Mouse (Mus musculus): Measurements from ENCODE around the gene Pard3. TPM values are rescaled to one million over a fixed set of nuclear protein-coding genes. Genes with fewer than 3 reads are reported as not detected.

Pard3 gene
- polyA plus RNA-seq, 1 experiment from 2014 or later = 25.2 TPM

DNA sequence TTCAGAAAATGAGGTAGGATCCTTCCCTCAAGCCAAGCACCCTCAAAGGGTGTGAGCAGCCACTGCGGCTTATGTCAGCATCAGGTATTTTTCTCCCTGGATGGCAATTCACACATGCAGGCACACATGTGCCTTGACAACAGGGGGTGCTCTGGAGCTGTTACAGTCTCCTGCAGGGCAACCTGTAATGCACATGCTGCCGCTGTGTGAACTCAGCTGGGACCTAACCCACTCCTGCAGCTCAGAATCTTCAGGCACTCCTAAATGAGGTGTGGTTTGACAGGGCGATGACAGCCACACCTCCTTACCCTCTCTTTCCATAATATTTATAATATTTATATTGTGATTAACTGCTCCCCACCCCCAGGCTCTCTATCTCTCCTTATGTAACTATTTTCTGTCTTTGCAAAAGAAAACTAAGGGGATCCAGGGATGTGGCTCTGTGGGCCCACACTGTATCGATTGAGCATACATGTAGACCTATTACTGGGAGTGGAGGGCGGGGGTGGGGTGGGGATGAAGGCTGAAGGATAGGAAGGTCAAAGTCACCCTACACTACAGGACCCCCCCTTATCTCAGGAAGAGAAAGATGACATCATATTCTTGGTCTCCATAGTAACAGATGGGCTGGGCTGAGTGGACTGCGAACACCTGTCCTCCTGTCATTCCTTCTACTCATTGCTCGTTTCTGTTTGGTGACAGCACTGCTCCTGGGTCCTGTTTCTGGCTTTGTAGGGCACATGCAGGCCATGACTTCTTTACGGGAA lies 375.1 kb downstream of the Pard3 start:
- Histone ChIP-seq H3K4me1 (peaks cover 41% of the 10 kb centered on the region), H3K9me3 (no peaks in the 10 kb centered on the region), H3K4me3 (no peak overlapping the region), H3K27ac (peak overlapping the region; percentile 67; the same call in 1 of the 2 replicates), H3K36me3 (peaks cover 5% of the 10 kb centered on the region; the same call in 1 of the 2 replicates), H3K27me3 (ENCODE audit: insufficient read depth, poor library complexity, severe bottlenecking) (no peaks in the 10 kb centered on the region)
- WGBS = 67% methylated on average over 8 of the region's 8 CpGs
- peak; percentile 85 for DNase-seq (ENCODE audit: low spot score)

DNA sequence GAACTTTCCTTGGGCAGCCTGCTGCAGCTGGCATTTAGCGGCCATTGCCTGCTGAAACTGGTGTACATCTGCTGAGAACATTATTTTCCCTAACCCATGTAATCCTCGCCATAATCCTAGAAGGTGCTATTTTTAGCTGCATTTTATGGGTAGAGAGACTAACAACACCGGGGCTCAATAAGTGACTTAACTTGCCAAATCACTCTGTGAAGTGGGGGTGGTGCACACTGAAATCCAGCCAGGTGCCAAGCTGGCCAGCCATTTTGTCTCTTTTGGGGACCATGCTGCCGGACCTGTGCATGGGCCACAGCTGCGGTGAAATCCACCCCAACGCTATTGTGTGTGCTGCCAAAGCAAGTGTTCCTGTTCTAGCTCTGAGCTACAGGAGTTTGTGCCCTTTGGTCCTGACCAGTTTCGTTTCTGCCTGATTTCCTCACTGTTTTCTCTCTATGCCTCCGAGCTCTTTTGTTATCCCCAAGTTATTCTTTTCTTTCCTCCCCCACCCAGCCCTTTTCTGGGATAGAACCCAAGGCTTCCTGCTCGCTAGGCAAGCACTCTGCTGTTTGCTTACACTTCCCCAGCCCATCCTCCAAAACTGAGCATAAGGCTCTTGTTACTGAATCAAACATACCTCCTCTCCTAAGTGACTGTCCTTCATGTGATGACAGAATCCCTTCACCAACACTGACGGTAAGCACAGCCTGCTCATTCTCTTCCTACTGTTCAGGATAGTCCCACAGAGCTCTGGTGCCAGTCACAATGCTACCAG lies 375.9 kb downstream of the Pard3 start:
- Histone ChIP-seq H3K36me3 (no peaks in the 10 kb centered on the region; the same call in 1 of the 2 replicates), H3K27ac (peak overlapping the region; percentile 67), H3K9me3 (no peaks in the 10 kb centered on the region), H3K4me3 (no peak overlapping the region), H3K4me1 (peaks cover 41% of the 10 kb centered on the region), H3K27me3 (ENCODE audit: insufficient read depth, poor library complexity, severe bottlenecking) (no peaks in the 10 kb centered on the region)
- no peak for DNase-seq (ENCODE audit: low spot score)
- WGBS = 55% methylated on average over 10 of the region's 10 CpGs

- Histone ChIP-seq H3K36me3 (no peaks in the 10 kb centered on the region; the same call in 1 of the 2 replicates), H3K27me3 (ENCODE audit: insufficient read depth, poor library complexity, severe bottlenecking) (no peaks in the 10 kb centered on the region), H3K4me1 (peaks cover 41% of the 10 kb centered on the region), H3K9me3 (no peaks in the 10 kb centered on the region), H3K4me3 (no peak overlapping the region), H3K27ac (peak overlapping the region; percentile 67)
- no peak for DNase-seq (ENCODE audit: low spot score)
- WGBS = 72% methylated on average over 9 of the region's 9 CpGs
These were observed 376.6 kb downstream of the Pard3 start for GRCm38 (mm10) chr8:127440161-127440833.

DNA sequence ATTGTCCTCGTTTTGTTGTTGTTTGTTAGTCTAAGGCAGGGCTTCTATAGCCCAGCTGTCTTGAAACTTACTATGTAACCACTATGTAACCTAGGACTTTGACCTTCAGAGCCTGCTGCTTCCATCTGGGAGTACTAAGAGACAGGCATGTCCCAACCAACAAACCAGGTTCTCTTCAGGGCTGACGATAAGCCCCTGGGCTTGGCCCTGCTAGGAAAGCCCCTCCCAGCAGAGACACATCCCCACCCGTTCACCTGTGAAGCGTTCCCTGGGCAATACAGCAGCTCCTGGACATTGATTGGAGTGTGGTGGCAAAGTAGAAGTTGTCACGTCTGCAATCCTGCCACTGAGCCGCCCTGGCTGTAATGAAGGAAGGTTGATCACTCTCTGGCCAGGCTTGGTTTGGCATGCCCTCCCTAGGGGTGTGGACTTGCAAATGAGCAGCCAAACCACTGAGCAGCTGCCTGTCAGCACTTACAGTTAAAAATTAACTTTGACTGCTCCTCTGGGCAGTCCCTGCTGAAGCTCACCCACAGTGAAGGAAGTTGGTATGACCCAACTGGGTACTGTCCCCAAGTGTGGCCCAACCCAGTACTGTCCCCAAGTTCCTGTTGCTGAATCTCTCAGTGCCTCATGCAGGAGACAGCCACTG lies 377.3 kb downstream of the Pard3 start:
- no peak overlapping the region for H3K27ac ChIP-seq
- H3K4me3 ChIP-seq = no peak overlapping the region
- no peaks in the 10 kb centered on the region; the same call in 1 of the 2 replicates for H3K36me3 ChIP-seq
- peaks cover 41% of the 10 kb centered on the region for H3K4me1 ChIP-seq
- no peak for DNase-seq (ENCODE audit: low spot score)
- H3K27me3 ChIP-seq (ENCODE audit: insufficient read depth, poor library complexity, severe bottlenecking) = no peaks in the 10 kb centered on the region
- no peaks in the 10 kb centered on the region for H3K9me3 ChIP-seq
- 66% methylated on average over 6 of the region's 6 CpGs for WGBS

- DNase-seq (ENCODE audit: low spot score) = no peak
- Histone ChIP-seq H3K27ac (no peak overlapping the region), H3K36me3 (peaks cover 2% of the 10 kb centered on the region; the same call in 1 of the 2 replicates), H3K4me1 (no peaks in the 10 kb centered on the region), H3K4me3 (no peak overlapping the region), H3K9me3 (no peaks in the 10 kb centered on the region), H3K27me3 (ENCODE audit: insufficient read depth, poor library complexity, severe bottlenecking) (no peaks in the 10 kb centered on the region)
- WGBS = 87% methylated on average over 1 of the region's 1 CpGs
These were observed 383.7 kb downstream of the Pard3 start for GRCm38 (mm10) chr8:127447401-127447800.

DNA sequence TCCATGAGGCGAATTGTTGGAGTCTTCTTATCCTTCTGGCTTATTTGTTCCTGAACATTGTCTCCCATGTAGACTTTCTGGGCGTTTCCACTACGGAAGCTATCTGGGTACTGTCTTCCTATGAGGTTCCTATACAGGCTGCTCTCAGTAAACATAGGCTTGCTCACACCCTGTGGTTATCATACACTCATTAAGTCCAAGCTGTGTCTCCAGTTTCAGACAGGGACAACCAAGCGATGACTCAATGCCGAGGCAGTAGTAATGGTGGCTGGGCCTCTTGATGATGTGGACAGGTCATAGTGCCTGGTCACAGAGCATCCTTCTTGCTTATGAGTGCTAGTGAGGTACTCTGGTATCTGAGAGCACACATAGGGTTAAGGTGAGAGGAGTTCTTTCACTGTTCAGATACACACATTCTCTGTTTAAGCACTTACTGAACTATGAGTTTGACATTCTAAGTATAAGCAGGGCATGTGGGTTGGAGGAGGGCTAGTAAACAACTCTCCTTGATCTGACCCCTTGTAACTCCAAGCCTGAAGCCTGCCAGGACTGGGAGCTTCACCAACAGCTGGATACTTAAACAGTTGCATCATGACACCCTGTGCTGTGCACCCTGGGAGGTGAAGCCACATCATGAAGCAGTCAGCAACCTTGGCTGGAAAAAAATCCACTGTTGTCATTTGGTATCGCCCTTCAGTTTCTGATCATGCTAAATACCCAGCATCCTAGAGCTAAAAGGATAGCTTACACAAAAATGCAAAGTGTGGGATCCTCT lies 385.6 kb downstream of the Pard3 start:
- 91% methylated on average over 6 of the region's 6 CpGs for WGBS
- no peak overlapping the region for H3K27ac ChIP-seq
- no peak for DNase-seq (ENCODE audit: low spot score)
- no peaks in the 10 kb centered on the region for H3K9me3 ChIP-seq
- no peak overlapping the region for H3K4me3 ChIP-seq
- H3K27me3 ChIP-seq (ENCODE audit: insufficient read depth, poor library complexity, severe bottlenecking) = no peaks in the 10 kb centered on the region
- H3K4me1 ChIP-seq = no peaks in the 10 kb centered on the region
- H3K36me3 ChIP-seq = peaks cover 9% of the 10 kb centered on the region

DNA sequence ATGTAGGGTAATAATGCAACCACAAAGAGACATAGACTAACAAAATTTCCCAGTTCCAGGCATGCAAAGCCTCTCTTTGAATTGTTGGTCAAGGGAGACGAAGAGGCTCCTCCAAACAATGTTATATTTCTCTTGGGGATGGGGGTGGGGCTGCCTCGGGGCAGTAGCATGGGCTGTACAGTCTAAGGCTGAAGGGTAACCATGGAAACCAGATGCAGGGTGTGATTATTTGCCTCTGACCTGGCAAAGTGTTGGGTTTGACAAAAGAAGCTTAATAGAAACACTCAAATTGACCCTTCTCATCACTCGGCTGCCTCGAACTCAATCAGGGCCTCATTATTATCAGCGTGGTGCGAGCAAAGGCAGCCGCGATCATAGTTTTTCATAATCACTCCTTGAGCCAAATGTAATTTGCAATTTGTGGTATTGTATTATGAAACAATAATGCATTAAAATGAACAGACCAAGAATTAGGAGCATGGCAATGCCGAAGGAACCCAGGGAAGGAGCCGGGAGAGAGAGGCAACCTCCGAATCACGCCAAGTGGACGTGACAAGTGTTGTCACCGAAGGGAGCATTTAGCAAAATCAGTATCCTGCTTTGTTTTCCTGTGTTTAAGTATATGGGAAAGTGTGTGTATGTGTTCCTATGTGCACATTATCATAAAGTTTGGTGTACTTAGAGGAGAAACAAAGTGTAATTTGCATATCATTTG lies 387.4 kb downstream of the Pard3 start:
- WGBS = 89% methylated on average over 14 of the region's 14 CpGs
- Histone ChIP-seq H3K4me3 (no peak overlapping the region), H3K36me3 (peaks cover 12% of the 10 kb centered on the region), H3K27me3 (ENCODE audit: insufficient read depth, poor library complexity, severe bottlenecking) (no peaks in the 10 kb centered on the region), H3K9me3 (no peaks in the 10 kb centered on the region), H3K27ac (no peak overlapping the region), H3K4me1 (no peaks in the 10 kb centered on the region)
- DNase-seq (ENCODE audit: low spot score) = no peak

DNA sequence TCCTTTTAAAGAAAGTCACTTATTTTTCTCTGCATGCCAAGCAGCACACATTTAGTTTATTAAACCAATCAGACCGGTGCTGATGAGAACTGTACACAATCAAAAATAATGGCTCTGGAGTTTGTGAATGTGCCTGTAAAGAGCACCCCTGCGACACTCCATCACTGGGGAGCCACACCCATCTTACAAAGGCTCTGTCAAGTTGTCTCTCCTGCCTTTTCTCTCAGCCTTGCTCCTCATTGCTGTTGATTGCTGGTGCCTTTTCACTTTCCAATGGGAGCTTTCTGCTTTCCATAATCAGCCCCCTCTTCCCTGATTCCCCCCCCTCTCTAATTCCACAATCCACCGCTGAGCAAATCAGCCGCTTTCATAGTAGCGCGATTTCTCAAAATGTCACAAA lies 388.7 kb downstream of the Pard3 start:
- no peak overlapping the region for H3K4me3 ChIP-seq
- H3K36me3 ChIP-seq = peaks cover 12% of the 10 kb centered on the region
- no peak overlapping the region for H3K27ac ChIP-seq
- DNase-seq (ENCODE audit: low spot score) = no peak
- H3K4me1 ChIP-seq = no peaks in the 10 kb centered on the region
- H3K27me3 ChIP-seq (ENCODE audit: insufficient read depth, poor library complexity, severe bottlenecking) = no peaks in the 10 kb centered on the region
- no peaks in the 10 kb centered on the region for H3K9me3 ChIP-seq
- WGBS = 91% methylated on average over 6 of the region's 6 CpGs

- H3K4me3 ChIP-seq = no peak overlapping the region
- H3K4me1 ChIP-seq = no peaks in the 10 kb centered on the region
- 71% methylated on average over 3 of the region's 3 CpGs for WGBS
- H3K27me3 ChIP-seq (ENCODE audit: insufficient read depth, poor library complexity, severe bottlenecking) = no peaks in the 10 kb centered on the region
- DNase-seq (ENCODE audit: low spot score) = no peak
- no peaks in the 10 kb centered on the region for H3K9me3 ChIP-seq
- peaks cover 16% of the 10 kb centered on the region for H3K36me3 ChIP-seq
- H3K27ac ChIP-seq = no peak overlapping the region
These were observed 394.2 kb downstream of the Pard3 start for GRCm38 (mm10) chr8:127457901-127458300.

GRCm38 (mm10) chr8:127461173-127461572 lies 397.5 kb downstream of the Pard3 start:
- 84% methylated on average over 3 of the region's 3 CpGs for WGBS
- Histone ChIP-seq H3K27me3 (ENCODE audit: insufficient read depth, poor library complexity, severe bottlenecking) (no peaks in the 10 kb centered on the region), H3K36me3 (peaks cover 5% of the 10 kb centered on the region; the same call in 1 of the 2 replicates), H3K9me3 (no peaks in the 10 kb centered on the region), H3K27ac (no peak overlapping the region), H3K4me1 (no peaks in the 10 kb centered on the region), H3K4me3 (no peak overlapping the region)
- no peak for DNase-seq (ENCODE audit: low spot score)

DNA sequence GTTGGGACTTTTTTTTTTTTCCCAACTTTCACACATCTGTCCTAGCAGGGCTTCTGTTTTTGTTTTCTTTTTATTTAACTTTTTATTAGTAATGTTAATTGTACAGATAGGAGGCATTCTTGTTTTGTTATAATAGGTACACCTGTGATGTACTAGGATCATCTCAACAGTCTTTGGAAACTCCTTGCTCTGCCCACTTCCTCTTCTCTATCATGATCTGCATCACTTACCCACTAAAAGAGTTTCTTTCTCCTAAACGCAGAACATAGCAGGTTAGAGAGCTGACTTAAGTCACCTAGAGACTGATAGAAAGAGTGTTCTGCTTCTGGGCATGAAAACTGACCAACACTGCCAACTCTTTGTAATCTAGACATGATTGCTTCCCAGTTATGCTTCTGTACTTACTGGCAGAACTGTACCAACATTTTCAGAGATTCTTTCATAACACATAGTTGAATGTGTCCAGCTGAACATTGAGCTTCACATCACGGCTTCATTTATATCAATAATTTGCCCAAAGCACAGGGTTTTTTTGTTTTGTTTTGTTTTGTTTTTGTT lies 398.8 kb downstream of the Pard3 start:
- no peak for DNase-seq (ENCODE audit: low spot score)
- no peak overlapping the region for H3K4me3 ChIP-seq
- no peaks in the 10 kb centered on the region for H3K27me3 ChIP-seq (ENCODE audit: insufficient read depth, poor library complexity, severe bottlenecking)
- H3K36me3 ChIP-seq = peaks cover 5% of the 10 kb centered on the region; the same call in 1 of the 2 replicates
- H3K9me3 ChIP-seq = no peaks in the 10 kb centered on the region
- no peaks in the 10 kb centered on the region for H3K4me1 ChIP-seq
- no peak overlapping the region for H3K27ac ChIP-seq
- WGBS = 85% methylated on average over 2 of the region's 2 CpGs
